Mouse (Mus musculus) intestine, embryonic 15.5 days (tissue): ENCODE measurements around the gene Cldn9. TPM values are rescaled to one million over a fixed set of nuclear protein-coding genes. Genes with fewer than 3 reads are reported as not detected.
A peak's percentile ranks its signal among the peaks of the same experiment; 100 is the strongest.

Experiments
- ATAC-seq: fragments of 200-750 bp; cut with Nextera tagmentation; 2 replicates; pipeline ENCODE4 v1.8.0; 2017; ENCODE audit warnings: moderate TSS enrichment, moderate library complexity
- H3K27ac ChIP-seq: fragments of 300-500 bp; sonication (generic); 2 replicates; pipeline ENCODE4 v1.5.1; 2015; ENCODE audit warnings: mild to moderate bottlenecking, inconsistent platforms
- H3K27me3 ChIP-seq: fragments of 300-500 bp; sonication (generic); replicated peaks from 2 replicates; pipeline ENCODE4 v1.6.1; 2015; ENCODE audit warnings: inconsistent platforms
- H3K36me3 ChIP-seq: fragments of 300-500 bp; sonication (generic); 2 replicates; pipeline ENCODE4 v1.6.1; 2015; ENCODE audit warnings: inconsistent platforms
- H3K4me1 ChIP-seq: fragments of 300-500 bp; sonication (generic); replicated peaks from 2 replicates; pipeline ENCODE4 v1.6.1; 2015; ENCODE audit warnings: inconsistent platforms
- H3K4me2 ChIP-seq: fragments of 300-500 bp; sonication (generic); replicated peaks from 2 replicates; pipeline ENCODE4 v1.6.1; 2015; ENCODE audit warnings: mild to moderate bottlenecking, inconsistent platforms
- H3K4me3 ChIP-seq: fragments of 300-500 bp; sonication (generic); replicated peaks from 2 replicates; pipeline ENCODE4 v1.5.1; 2015; ENCODE audit warnings: inconsistent platforms
- H3K9ac ChIP-seq: fragments of 300-500 bp; sonication (generic); 2 replicates; pipeline ENCODE4 v1.6.1; 2015; ENCODE audit warnings: inconsistent platforms
- H3K9me3 ChIP-seq: fragments of 300-500 bp; sonication (generic); 2 replicates; pipeline ENCODE4 v1.6.1; 2016; ENCODE audit warnings: inconsistent platforms
- WGBS: fragments of 180-500 bp; shearing (Covaris S2); methylation state at CpG from one replicate; pipeline ENCODE4 v1.1.7; 2015; 5-methylcytosine and 5-hydroxymethylcytosine counted together
- polyA plus RNA-seq: library from polyadenylated mRNA; unstranded; fragments of >200 nt; fragmentation: Nextera tagmentation; extraction: Ambion mirVana; gene quantifications from 2 replicates; pipeline ENCODE4 v1.2.1, GENCODE M21; 2015

Cldn9 gene
- polyA plus RNA-seq, 1 experiment from 2014 or later = 1.3 TPM

DNA sequence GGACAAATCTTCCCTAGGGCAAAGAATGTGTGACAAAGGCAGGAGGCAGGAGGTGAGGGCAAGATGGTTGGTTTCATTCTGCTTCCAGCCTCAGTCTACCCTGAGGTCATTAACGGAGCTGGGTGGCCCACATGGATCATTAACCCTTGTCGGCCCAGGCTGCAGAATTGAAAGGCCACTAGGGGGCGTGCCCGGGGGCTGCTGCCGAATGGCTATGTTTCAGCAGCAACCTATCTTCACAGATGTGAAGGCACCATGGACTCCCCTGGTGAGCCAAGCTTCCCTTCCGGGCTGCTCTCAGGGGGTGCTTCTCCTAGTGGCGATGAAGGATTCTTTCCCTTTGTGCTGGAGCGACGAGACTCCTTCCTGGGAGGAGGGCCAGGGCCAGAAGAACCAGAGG lies 22.3 kb downstream of the Cldn9 start:
- Histone ChIP-seq H3K4me2 (peak overlapping the region; percentile 73), H3K4me1 (peaks cover 7% of the 10 kb centered on the region; the same call in 1 of the 2 replicates), H3K9ac (no peak overlapping the region), H3K9me3 (no peaks in the 10 kb centered on the region), H3K36me3 (no peaks in the 10 kb centered on the region; the same call in 1 of the 2 replicates), H3K4me3 (0 out of 2 replicates have a peak overlapping the region, but pooled peaks have one; percentile 43), H3K27me3 (peaks cover 22% of the 10 kb centered on the region), H3K27ac (no peak overlapping the region)
- no peak for ATAC-seq
- 2% methylated on average over 9 of the region's 9 CpGs for WGBS

DNA sequence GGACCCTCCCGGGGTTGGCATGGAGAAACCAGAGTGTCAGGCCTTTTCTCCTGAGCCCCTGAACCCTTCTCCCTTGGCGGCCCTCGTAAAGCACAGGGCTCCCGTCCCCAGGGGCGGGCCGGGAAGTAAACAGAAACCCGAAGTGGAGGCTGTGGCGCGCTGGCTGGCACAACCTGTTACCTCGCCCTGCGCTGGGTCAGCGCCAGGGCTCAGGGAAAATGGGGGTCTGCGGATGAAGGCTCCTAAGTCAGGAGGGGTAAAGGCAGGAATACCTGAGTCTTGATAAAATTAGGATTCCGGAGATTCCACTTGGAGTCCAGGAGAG lies 23.0 kb downstream of the Cldn9 start:
- H3K27me3 ChIP-seq = peaks cover 22% of the 10 kb centered on the region
- H3K9me3 ChIP-seq = no peaks in the 10 kb centered on the region
- peak overlapping the region; percentile 20; the same call in 1 of the 2 replicates for H3K9ac ChIP-seq
- H3K27ac ChIP-seq = no peak overlapping the region
- peak; percentile 61 for ATAC-seq
- H3K4me2 ChIP-seq = peak overlapping the region; percentile 73
- H3K4me3 ChIP-seq = peak overlapping the region; percentile 43
- 1% methylated on average over 14 of the region's 14 CpGs for WGBS
- no peaks in the 10 kb centered on the region for H3K36me3 ChIP-seq
- H3K4me1 ChIP-seq = peaks cover 7% of the 10 kb centered on the region; the same call in 1 of the 2 replicates

DNA sequence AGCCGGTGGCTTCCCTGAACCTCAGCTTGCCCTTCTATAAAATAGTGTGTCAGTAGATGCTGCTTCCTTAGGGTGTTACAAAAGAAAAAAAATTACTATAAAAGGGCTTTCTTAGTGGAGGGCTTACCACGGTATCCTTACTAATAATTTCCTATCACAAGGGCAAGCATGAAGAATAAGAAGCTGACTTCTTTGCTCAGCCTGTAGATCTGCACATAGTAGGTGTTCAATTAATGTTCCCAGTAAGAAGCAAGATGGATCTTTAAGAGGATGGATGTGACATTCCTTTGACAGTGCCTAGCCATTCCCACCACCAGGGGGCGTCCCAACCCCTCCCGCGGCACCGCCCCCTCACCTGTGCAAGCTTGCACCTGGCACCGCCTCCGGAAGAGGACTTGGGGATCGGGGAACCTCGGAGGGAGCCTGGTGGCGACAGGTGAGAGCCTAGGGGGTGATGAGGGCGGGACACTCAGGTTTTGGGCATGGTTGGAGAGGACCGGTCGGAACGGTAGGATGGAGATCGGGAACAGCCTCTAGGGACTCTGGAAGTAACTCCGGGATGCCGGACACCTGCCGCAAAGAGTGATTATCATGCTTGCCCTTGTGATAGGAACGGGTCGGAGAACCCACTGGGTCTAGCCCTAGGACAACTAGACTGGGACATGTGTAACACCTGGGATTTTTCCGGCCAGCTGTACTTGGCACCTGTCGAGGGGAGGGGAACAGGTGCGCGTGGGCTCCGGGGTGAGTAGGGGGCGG lies 23.5 kb downstream of the Cldn9 start, which contains the start of gene Bicdl2:
TSS of gene Bicdl2 (plus strand) at position 390 of the 759 bp plus-strand sequence.
- 5% methylated on average over 27 of the region's 27 CpGs for WGBS
- peak within 1 kb of the TSS; percentile 73 for H3K4me2 ChIP-seq
- peaks cover 22% of the 10 kb centered on the region for H3K27me3 ChIP-seq
- peak within 1 kb of the TSS; percentile 20; the same call in 1 of the 2 replicates for H3K9ac ChIP-seq
- H3K4me3 ChIP-seq = peak within 1 kb of the TSS; percentile 43
- no peaks in the 10 kb centered on the region for H3K36me3 ChIP-seq
- H3K9me3 ChIP-seq = no peaks in the 10 kb centered on the region
- ATAC-seq = peak; percentile 80
- peaks cover 7% of the 10 kb centered on the region; the same call in 1 of the 2 replicates for H3K4me1 ChIP-seq
- no peak within 1 kb of the TSS for H3K27ac ChIP-seq

DNA sequence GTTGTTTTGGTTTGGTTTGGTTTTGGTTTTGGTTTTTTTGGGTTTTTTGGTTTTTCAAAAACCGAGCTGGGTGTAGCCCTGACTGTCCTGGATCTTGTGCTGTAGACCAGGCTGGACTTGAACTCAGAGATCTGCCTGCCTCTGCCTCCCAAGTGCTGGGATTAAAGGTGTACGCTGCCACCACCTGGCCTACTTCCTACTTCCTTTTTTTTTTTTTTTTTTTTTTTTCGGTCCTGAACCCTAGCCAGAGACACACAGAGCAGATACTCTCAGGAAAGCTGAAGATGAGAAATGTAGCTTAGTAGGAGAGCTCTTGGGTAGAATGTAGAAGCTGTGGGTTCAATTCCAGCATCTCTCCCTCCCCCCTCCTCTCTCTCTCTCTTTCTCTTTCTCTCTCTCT lies 25.4 kb downstream of the Cldn9 start:
- no peak overlapping the region for H3K9ac ChIP-seq
- no peaks in the 10 kb centered on the region for H3K9me3 ChIP-seq
- H3K4me1 ChIP-seq = no peaks in the 10 kb centered on the region
- H3K4me3 ChIP-seq = no peak overlapping the region
- 77% methylated on average over 3 of the region's 3 CpGs for WGBS
- no peak overlapping the region for H3K4me2 ChIP-seq
- no peak overlapping the region for H3K27ac ChIP-seq
- ATAC-seq = no peak
- peaks cover 22% of the 10 kb centered on the region for H3K27me3 ChIP-seq
- H3K36me3 ChIP-seq = no peaks in the 10 kb centered on the region

DNA sequence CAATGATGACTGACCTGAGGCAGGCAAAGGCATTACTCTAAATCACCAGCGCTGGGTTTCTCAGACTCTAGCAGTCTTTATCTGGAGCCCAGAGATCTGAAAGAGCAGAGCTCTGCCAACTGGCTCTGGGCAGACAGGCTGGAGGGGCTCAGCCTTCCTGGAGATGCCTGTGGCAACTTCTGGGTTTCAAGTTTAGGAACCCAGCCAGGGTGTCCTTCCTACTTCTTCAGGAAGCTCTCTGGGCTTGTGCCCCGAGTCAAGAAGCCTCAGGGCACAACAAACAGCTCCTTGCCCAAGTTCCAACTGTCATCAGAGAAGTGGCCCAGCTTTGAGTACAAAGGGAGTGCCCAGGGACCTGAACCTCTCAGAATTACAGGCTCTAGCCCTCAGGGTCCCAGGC lies 29.4 kb downstream of the Cldn9 start:
- Histone ChIP-seq H3K4me1 (no peaks in the 10 kb centered on the region), H3K9me3 (no peaks in the 10 kb centered on the region), H3K27me3 (peaks cover 3% of the 10 kb centered on the region; the same call in 1 of the 2 replicates), H3K9ac (no peak overlapping the region), H3K36me3 (no peaks in the 10 kb centered on the region), H3K4me3 (no peak overlapping the region), H3K4me2 (no peak overlapping the region), H3K27ac (no peak overlapping the region)
- 69% methylated on average over 2 of the region's 2 CpGs for WGBS
- no peak for ATAC-seq

DNA sequence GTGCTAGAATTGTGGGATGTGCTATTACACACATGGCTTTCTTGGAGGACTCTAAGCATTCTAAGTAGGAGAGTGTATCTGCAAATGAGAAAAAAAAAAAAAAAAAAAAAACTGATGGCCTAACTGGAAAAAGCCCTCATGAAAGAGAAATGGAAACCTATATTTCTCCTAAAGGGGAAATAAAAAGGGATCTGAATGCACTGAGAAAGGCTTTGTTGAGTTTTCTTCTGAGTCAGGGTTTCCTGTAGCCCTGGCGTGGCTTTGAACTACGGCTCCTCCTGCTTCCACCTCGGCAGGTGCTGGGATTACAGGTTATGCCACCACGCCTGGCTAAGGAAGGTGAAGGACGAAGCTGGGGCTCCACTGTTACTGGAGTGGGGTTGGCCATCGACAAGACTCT lies 29.8 kb downstream of the Cldn9 start:
- H3K36me3 ChIP-seq = no peaks in the 10 kb centered on the region
- no peak overlapping the region for H3K9ac ChIP-seq
- WGBS = 56% methylated on average over 6 of the region's 6 CpGs

DNA sequence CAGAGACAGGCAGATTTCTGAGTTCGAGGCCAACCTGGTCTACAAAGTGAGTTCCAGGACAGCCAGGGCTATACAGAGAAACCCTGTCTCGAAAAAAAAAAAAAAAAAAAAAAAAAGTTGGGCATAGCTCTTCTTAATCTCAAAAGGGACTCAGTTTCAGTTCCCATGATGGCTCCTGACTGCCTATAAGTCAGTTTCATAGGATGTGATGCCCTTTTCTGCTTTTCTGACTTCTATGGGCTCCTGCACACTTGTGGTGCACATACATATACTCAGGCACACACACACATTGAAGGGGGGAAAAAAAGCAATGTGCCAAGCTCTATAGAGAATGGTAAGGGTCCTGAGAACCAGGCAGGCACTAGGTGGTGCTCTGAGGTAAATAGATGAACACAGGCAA lies 30.5 kb downstream of the Cldn9 start:
- no peaks in the 10 kb centered on the region for H3K4me1 ChIP-seq
- H3K9me3 ChIP-seq = no peaks in the 10 kb centered on the region
- H3K27me3 ChIP-seq = no peaks in the 10 kb centered on the region; the same call in 1 of the 2 replicates
- no peaks in the 10 kb centered on the region for H3K36me3 ChIP-seq
- no peak overlapping the region for H3K4me2 ChIP-seq
- no peak overlapping the region for H3K27ac ChIP-seq
- ATAC-seq = no peak
- no peak overlapping the region for H3K4me3 ChIP-seq
- no peak overlapping the region for H3K9ac ChIP-seq
- WGBS = 80% methylated on average over 2 of the region's 2 CpGs

More for the DNA sequence above, 29.8 kb downstream of the Cldn9 start:
- Histone ChIP-seq H3K4me2 (no peak overlapping the region), H3K4me3 (no peak overlapping the region), H3K9me3 (no peaks in the 10 kb centered on the region), H3K4me1 (no peaks in the 10 kb centered on the region), H3K27me3 (no peaks in the 10 kb centered on the region; the same call in 1 of the 2 replicates), H3K27ac (no peak overlapping the region)
- no peak for ATAC-seq

DNA sequence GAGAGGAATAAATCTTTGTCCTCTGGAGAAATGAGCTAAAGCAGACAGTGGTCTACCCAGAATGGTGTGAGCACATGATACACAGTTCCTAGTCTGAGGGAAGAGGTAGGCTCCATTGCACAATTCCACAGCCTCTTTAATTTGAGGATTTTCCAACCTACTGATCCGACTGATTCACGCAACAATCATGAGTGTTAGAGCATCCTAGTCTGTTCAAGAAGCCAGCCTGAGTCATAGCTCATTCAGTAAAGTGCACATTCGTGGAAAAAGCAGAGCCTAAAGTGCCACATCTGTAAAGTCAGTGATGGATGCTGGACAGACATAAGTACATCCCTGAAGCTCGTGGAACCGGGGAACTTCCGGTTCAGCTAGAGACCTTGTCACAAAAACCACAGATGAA lies 32.5 kb downstream of the Cldn9 start:
- H3K9ac ChIP-seq = no peak overlapping the region
- no peak overlapping the region for H3K27ac ChIP-seq
- no peak overlapping the region for H3K4me3 ChIP-seq
- H3K36me3 ChIP-seq = no peaks in the 10 kb centered on the region
- 76% methylated on average over 6 of the region's 6 CpGs for WGBS
- H3K4me2 ChIP-seq = no peak overlapping the region
- H3K4me1 ChIP-seq = no peaks in the 10 kb centered on the region
- no peak for ATAC-seq
- no peaks in the 10 kb centered on the region for H3K9me3 ChIP-seq
- H3K27me3 ChIP-seq = 0 out of 2 replicates have a peak, but pooled peaks cover 4% of the 10 kb centered on the region

DNA sequence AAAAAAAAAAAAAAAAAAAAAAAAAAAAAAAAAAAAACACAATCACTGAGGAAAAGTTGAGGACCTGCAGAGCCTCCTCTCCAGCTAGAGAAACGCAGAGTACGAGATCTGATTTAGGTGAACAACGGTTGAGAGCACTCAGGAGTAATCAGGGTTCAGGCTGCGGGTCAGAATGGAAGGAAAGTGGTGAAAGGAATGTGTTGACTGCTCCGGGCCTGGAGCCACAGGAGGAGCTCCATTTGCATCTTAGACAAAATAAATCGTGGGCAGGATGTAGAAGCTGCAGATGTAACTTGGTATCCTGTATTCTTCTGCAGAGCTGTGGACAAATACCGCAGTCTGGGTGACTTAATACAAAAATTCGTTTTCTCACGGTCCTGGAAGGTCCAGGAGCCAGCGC lies 37.9 kb downstream of the Cldn9 start:
- no peak overlapping the region for H3K4me2 ChIP-seq
- H3K9me3 ChIP-seq = no peaks in the 10 kb centered on the region
- 41% methylated on average over 10 of the region's 10 CpGs for WGBS
- peaks cover 10% of the 10 kb centered on the region; the same call in 1 of the 2 replicates for H3K4me1 ChIP-seq
- H3K27ac ChIP-seq = no peak overlapping the region
- no peak overlapping the region for H3K9ac ChIP-seq
- no peak for ATAC-seq
- no peak overlapping the region for H3K4me3 ChIP-seq
- H3K27me3 ChIP-seq = peaks cover 13% of the 10 kb centered on the region
- no peaks in the 10 kb centered on the region for H3K36me3 ChIP-seq

DNA sequence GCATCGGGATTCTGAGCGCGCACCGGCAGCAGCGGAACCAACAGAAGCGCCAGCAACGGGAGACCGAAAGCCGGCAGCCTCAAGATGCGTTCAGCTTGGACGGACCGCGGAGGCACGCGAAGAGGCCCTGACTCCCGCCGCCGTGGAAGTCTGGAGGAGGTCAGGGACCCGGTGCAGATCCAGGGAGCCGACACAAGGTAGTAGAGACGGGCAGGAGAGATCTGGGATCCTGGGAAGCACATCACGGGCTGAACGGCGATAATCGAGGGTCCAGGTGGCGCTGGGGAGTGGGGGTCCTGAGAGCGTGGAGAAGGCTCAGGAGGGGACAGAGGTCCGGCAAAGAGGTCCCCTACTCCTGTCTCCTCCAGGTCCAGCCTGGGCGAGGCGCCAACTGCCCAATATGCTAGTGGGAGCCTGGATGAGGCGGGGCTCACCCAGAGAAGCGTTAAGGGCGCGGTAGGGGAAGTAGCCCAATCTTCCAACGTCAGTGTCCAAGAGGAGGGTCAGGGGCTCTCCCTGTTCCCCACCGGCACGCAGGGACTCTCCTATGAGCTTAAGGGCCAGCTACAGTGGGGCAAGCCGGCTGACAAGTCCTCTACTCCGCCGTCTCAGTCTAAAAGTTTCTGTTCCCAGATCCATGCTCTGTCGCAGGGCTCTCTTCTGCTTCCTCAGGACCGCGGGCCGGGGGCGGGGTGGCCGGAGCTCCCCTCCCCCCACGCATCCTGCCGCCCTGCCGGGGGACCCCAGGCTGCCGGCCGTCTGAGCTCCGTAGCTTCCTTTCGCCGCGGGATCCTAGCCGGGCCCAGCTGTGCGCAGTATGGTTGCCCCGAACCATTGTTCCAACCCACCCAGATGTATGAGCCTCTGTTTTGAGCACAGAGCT lies 39.0 kb downstream of the Cldn9 start, which contains the start of gene Mmp25:
TSS of gene Mmp25 (minus strand) at position 665 of the 883 bp plus-strand sequence.
- Histone ChIP-seq H3K36me3 (no peaks in the 10 kb centered on the region), H3K27ac (no peak within 1 kb of the TSS), H3K27me3 (peaks cover 13% of the 10 kb centered on the region), H3K4me3 (peak within 1 kb of the TSS; percentile 46), H3K9ac (peak within 1 kb of the TSS; percentile 48), H3K4me2 (peak within 1 kb of the TSS; percentile 85), H3K9me3 (no peaks in the 10 kb centered on the region), H3K4me1 (peaks cover 10% of the 10 kb centered on the region; the same call in 1 of the 2 replicates)
- peak; percentile 66 for ATAC-seq
- WGBS = under 1% methylated on average over 58 of the region's 58 CpGs
